Mouse (Mus musculus) cortical plate, adult 2 months (tissue): ENCODE data around the gene Ak5.

Experiments
- CTCF ChIP-seq: fragments of 200-500 bp; IDR thresholded peaks from 2 replicates; pipeline ENCODE4 v1.5.1; 2011; ENCODE audit warnings: mild to moderate bottlenecking, control low read depth, low read length; ENCODE audit not compliant: insufficient read depth; ENCODE audit errors: extremely low read depth
- POLR2A ChIP-seq: fragments of 200-500 bp; IDR thresholded peaks from 2 replicates; pipeline ENCODE4 v1.6.1; 2011; ENCODE audit warnings: mild to moderate bottlenecking, low read length, control low read depth; ENCODE audit not compliant: insufficient read depth; ENCODE audit errors: extremely low read depth

DNA sequence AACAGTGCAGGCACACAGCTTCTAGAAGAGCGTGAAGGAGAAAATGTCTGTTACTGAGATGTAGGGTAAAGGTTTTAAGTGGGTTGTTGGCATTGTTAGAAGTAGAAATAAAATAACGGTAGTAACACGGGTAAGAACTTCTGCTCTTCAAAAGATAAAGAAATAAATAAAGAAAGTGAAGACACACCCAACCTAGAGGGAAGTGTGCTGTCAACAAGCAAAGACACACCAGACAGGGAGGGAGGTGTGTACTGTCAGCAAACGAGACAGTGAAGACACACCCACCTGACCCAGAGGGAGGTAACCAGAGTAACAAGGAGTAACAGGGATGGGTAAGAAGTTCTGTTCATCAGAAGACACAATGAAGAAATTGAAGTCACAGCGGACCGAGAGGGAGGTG, 6.5 kb upstream of the Ak5 start:
- TF ChIP-seq CTCF: no peak
- TF ChIP-seq POLR2A: no peak
